Mouse (Mus musculus): ENCODE results near the gene Gramd4.

GRCm38 (mm10) chr15:86060581-86060980 is 3.1 kb downstream of the Gramd4 start:
- TF ChIP-seq POLR2A (IDR thresholded peaks at IDR 0.05; ENCODE audit: low read depth, low read length), result no peak
- TF ChIP-seq CTCF (conservative IDR thresholded peaks at IDR 0.05; ENCODE audit: insufficient read depth, insufficient read length, low read depth, low read length), result no peak
